Mouse (Mus musculus) thymus, postnatal 14 days (tissue): ENCODE results near the gene Cox17.
"Not testable (repeated sequence)": the region's sequence is repeated elsewhere in the genome, so short reads cannot be mapped to it uniquely, and the experiment has no call there.

Experiments used
- DNase-seq: peaks from one replicate; pipeline ENCODE4 v3.0.0; 2021

Gene Cox17

DNA sequence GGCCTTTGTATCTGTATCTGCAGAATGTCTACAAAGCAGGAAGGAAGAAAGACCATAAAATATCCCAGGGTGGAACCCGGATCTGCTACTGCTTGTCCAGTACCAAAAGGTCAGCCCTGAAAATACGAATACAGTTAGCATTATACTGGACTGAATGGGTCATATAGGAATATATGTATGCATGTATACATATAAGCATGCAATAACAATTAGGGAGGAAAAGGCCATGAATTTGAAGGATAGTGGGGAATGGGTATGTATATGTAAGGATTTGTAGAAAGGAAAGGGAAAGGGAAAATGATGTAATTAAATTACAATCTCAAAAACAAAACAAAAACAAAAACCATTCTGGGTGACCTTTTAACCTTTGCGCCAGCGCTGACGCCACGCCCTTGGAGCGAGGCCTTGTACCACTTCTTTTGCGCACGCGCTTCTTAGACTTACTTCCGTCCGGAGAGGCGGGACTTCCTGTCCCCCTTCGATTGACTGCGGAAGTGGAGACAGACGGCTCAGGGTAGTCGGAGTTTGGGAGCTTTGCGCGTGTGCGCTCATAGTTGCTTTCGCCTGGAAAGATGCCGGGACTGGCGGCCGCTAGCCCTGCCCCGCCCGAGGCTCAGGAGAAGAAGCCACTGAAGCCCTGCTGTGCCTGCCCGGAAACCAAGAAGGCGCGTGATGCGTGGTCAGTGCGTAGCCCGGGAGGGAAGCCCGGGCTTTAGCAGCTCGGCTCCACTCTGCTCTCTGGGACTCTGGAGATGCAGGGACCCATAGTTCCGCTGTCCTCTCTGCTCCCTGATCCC is at the start of gene Cox17, which contains the start of gene Gm21987:
Gene Cox17 (plus strand): TSS at position 463 of the 797 bp plus-strand sequence.
Gene Gm21987 (plus strand): TSS at position 512 of the 797 bp plus-strand sequence.
- peak; percentile 93 for DNase-seq

- no peak for DNase-seq
Observed at GRCm38 (mm10) chr16:38298410-38298809, 48.4 kb upstream of the Cox17 start.

DNA sequence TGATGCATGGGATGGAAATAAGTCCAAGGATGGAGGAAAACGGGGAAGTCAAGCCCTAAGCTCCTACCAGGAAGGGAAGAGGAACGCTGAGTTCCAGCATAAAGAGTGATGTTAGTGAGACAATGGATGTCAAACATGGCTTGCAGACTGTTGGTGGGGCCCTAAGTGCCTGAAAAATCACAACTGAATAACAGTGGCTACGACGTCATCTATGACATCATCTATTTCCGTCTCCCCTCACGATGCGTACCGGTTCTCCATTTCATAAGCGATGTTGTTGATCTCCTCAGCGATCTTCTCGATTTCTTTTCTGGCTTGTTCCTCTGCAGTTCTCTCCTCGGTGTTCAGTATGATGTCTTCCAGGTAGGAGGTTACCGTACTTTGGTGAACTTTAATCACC is 44.4 kb upstream of the Cox17 start:
- DNase-seq: no peak

- DNase-seq: no peak
Observed at GRCm38 (mm10) chr16:38304460-38305194, 42.2 kb upstream of the Cox17 start.

- peak; percentile 38 for DNase-seq
Observed at GRCm38 (mm10) chr16:38306571-38307220, 40.1 kb upstream of the Cox17 start.

GRCm38 (mm10) chr16:38307221-38307605 is 39.6 kb upstream of the Cox17 start:
- DNase-seq: no peak

DNA sequence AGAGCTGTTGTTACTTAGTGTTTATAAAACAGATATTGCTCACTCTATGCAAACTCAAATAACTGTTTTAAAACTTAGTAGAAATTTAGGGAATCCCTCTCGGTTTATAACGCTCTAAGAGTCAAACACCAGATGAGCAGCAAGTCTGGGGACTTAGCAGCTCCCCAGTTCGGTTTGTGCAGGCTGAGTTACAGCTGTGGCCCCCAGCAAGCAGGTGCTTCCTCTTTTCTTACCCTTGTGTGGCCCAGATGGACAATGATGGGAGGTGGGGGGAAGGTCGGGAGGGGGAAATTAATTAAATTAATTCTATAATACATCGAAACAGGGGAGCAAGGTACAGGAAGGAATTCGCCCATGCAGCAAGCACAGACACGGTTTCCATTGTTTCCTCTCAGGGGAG is 39.1 kb upstream of the Cox17 start:
- no peak for DNase-seq

DNA sequence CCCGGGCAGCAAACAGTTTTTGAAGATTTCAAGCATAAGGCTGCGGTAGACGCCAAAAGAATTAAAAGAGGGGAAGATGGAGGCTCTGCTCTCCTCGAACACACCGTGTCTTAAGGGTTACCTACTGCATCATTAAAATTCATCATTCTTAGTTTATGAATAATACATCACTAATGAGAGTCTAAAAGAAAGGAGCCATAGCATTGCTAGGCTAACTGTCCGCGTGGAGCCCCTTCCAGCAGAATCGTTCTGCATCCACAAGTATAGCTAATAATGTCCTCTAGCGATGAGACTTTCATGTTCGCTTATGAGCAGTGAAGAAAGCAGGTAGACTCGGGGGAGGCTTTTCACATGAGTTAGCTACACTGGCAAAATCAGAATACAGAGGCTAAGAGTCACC is 38.6 kb upstream of the Cox17 start:
- DNase-seq: no peak

- DNase-seq: no peak
Observed at GRCm38 (mm10) chr16:38318492-38318891, 28.3 kb upstream of the Cox17 start.

DNA sequence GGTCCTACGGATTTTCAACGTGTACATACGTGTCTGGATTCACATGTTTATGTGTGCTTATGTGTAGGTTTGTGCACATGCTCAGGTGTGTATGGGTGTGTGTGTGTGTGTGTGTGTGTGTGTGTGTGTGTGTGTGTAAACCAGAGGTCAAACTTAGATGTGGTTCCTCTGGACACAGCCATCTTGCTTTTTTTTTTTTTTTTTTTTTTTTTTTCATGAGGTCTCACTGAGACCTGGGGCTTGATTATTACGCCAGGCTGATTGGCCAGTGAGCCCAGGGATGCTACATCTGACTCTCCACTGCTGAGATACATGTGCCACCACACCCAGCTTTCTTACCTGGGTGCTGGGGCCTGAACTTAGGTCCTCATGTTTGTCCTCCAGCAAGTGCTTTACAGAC is 27.7 kb upstream of the Cox17 start:
- DNase-seq: no peak

- peak; percentile 67 for DNase-seq
Observed at GRCm38 (mm10) chr16:38321452-38321935, 25.3 kb upstream of the Cox17 start.

DNA sequence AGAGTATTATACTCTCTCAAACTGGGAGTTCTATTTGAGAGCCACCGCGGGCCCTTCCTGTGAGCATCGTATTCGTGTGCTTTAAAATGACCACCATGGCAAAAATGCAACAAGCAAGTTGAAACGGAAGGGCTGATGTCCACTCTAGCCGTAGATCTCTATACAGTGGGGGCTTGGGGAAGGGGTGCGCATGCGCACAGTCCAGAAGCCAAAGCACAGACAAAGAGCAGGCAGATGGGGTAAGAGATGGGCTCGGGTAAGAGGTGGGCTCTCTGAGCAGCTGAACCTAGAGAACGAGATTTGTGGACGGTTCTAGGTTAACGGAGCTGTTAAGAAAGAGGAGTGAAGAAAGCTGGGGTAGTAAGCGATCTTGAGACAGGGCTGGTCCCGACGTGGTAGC is 22.5 kb upstream of the Cox17 start:
- no peak for DNase-seq

- DNase-seq: no peak
Observed at GRCm38 (mm10) chr16:38326778-38327397, 19.9 kb upstream of the Cox17 start.

DNA sequence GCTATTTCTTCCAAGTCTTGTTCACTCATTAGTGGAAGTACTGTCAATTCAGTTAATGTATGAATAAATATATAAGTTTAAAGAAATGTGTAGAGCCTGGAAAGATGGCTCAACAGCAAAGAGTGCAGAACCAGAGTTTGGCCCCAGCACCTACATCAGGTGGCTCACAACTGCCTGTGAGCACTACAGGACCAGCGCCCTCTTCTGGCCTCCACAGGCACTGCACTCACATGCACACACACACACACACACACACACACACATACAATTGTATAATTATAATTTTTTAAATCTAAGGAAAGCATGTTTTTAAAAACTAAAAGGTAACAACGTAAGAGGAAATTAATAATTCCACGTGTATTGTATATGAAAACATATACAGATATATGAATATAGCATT is 17.5 kb upstream of the Cox17 start:
- no peak for DNase-seq

DNA sequence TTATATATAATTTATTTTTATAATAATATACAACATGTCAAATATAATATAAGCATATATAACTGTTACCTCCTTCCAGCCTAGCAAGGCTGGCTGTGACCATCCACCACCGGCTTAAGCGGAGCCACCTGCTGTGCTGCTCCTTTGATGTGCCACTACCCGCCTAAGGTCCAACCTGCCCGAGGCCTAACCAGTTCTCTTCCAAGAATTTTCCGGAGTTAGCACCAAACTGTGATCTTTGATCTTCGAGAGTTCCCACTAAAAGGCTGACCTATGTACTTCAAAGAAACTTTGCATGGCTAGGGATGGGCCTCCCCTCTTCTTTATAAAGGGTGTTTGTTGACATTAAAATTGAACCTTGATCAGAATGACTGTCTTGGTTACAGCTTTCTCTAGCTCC is 12.4 kb upstream of the Cox17 start:
- no peak for DNase-seq

GRCm38 (mm10) chr16:38338077-38338476 is 8.7 kb upstream of the Cox17 start:
- not testable (repeated sequence) for DNase-seq

DNA sequence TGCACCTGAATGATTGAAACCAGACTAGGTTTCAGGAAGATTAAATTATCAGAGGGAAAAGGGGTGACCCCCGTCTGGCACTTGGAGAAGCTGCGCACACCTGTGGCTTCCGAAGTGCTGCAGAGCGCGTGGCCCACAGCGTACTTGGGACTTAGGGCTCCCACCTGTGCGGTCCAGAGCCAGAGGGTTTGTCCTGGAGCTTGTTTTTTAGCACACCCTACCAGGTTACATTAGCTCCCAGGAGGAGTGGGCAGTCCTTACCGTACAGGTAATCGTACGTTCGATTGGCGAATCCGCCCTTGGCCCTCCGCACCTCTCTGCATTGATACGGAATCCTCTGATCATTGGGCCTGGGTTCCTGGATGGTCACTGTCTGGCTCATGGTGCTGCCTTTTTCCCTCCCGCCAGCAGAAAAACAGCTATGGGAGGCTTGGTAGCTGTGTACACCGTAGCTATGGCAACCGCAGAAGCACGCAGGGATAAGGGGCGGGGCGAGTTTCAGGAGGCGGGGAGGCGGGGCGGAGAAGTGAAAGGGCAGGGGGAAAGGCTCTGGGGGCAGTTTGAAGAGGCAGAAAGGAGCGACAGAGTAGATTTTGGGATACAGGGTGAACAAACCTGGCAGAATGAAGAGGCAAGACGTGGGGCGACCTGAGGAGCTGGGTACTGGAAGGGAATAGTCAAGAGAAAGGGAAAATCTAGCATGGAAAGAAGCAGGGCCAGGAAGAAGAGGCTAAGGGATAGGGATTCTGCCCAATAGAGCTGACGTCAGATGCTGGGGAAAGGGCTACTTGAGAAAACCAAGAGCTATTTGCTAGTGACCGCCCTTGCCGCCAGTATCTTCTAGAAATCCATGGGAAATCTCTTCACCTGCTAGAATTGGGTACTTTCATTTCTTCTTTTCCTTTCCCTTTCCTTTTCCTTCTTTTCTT is 5.1 kb upstream of the Cox17 start, which contains the start of gene Maats1:
Gene Maats1 (minus strand): TSS at position 748 of the 929 bp plus-strand sequence.
- DNase-seq: peak; percentile 65

- DNase-seq: peak; percentile 25
Observed at GRCm38 (mm10) chr16:38344941-38345725, 1.7 kb upstream of the Cox17 start.

DNA sequence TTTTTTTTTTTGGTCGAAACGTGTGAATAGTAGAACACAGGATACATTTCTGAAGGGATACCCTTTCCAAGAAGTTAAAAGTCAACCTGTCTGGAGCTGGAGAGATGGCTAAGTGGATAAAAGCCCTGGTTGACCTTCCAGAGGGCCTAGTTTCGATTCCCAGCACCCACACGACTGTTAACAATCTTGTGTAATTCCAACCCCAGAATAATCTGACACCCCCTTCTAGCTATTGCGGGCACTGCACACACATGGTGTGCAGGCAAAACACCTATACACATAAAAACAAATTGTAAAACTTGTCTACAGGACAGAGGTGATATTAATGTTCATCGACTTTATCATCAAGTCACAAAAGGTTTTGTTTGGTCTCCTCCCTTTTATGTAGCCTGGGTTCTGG is 797 bp downstream of the Cox17 start:
- DNase-seq: no peak

GRCm38 (mm10) chr16:38348217-38348761 is 1.5 kb downstream of the Cox17 start:
- DNase-seq: no peak

DNA sequence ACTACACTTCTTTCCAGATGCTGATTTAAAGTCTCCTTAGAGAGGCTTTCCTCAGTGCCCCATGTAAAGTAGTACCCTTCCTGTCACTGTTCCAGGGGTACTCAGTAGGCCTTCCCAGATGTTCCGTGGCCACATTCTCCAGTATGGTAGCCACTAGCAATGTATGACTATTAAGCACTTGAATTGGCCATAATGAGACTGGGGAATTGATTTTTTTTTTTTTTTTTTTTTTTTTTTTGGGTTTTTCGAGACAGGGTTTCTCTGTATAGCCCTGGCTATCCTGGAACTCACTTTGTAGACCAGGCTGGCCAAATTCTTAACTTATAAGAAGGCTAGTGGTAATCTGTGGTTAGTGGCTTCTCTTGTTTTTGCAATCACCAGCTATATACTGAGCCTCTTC is 3.1 kb downstream of the Cox17 start:
- DNase-seq: no peak
